Mouse (Mus musculus) heart, embryonic 13.5 days (tissue): ENCODE measurements around the gene Lpcat3. TPM values are rescaled to one million over a fixed set of nuclear protein-coding genes. Genes with fewer than 3 reads are reported as not detected.

Source experiments
- ATAC-seq: fragments of 200-750 bp; cut with Nextera tagmentation; 2 replicates; pipeline ENCODE4 v1.8.0; 2017; ENCODE audit warnings: moderate TSS enrichment; ENCODE audit not compliant: insufficient number of reproducible peaks, low FRiP score, low TSS enrichment; ENCODE audit errors: extremely low read depth
- H3K27ac ChIP-seq: fragments of 300-500 bp; sonication (generic); replicated peaks from 2 replicates; pipeline ENCODE4 v1.5.1; 2015; ENCODE audit warnings: moderate library complexity, mild to moderate bottlenecking, inconsistent platforms
- H3K27me3 ChIP-seq: fragments of 300-500 bp; sonication (generic); replicated peaks from 2 replicates; pipeline ENCODE4 v1.6.1; 2015; ENCODE audit warnings: mild to moderate bottlenecking, inconsistent platforms
- H3K36me3 ChIP-seq: fragments of 300-500 bp; sonication (generic); 2 replicates; pipeline ENCODE4 v1.6.1; 2015; ENCODE audit warnings: mild to moderate bottlenecking, inconsistent platforms
- H3K4me1 ChIP-seq: fragments of 300-500 bp; sonication (generic); 2 replicates; pipeline ENCODE4 v1.6.1; 2015; ENCODE audit warnings: inconsistent platforms
- H3K4me2 ChIP-seq: fragments of 300-500 bp; sonication (generic); 2 replicates; pipeline ENCODE4 v1.6.1; 2015; ENCODE audit warnings: inconsistent platforms, mild to moderate bottlenecking, moderate library complexity
- H3K4me3 ChIP-seq: fragments of 300-500 bp; sonication (generic); 2 replicates; pipeline ENCODE4 v1.5.1; 2015; ENCODE audit warnings: moderate library complexity, mild to moderate bottlenecking, inconsistent platforms
- H3K9ac ChIP-seq: fragments of 300-500 bp; sonication (generic); 2 replicates; pipeline ENCODE4 v1.6.1; 2015; ENCODE audit warnings: inconsistent platforms, mild to moderate bottlenecking, moderate library complexity
- H3K9me3 ChIP-seq: fragments of 300-500 bp; sonication (generic); 2 replicates; pipeline ENCODE4 v1.6.1; 2016; ENCODE audit warnings: inconsistent platforms
- WGBS: fragments of 180-500 bp; shearing (Covaris S2); methylation state at CpG from one replicate; pipeline ENCODE4 v1.1.7; 2015; ENCODE audit warnings: mixed read lengths; 5-methylcytosine and 5-hydroxymethylcytosine counted together
- polyA plus RNA-seq: library from polyadenylated mRNA; unstranded; fragments of >200 nt; fragmentation: Nextera tagmentation; extraction: Ambion mirVana; gene quantifications from 2 replicates; pipeline ENCODE4 v1.2.1, GENCODE M21; 2015

The Lpcat3 gene
- polyA plus RNA-seq, 1 experiment from 2014 or later = 44.1 TPM

DNA sequence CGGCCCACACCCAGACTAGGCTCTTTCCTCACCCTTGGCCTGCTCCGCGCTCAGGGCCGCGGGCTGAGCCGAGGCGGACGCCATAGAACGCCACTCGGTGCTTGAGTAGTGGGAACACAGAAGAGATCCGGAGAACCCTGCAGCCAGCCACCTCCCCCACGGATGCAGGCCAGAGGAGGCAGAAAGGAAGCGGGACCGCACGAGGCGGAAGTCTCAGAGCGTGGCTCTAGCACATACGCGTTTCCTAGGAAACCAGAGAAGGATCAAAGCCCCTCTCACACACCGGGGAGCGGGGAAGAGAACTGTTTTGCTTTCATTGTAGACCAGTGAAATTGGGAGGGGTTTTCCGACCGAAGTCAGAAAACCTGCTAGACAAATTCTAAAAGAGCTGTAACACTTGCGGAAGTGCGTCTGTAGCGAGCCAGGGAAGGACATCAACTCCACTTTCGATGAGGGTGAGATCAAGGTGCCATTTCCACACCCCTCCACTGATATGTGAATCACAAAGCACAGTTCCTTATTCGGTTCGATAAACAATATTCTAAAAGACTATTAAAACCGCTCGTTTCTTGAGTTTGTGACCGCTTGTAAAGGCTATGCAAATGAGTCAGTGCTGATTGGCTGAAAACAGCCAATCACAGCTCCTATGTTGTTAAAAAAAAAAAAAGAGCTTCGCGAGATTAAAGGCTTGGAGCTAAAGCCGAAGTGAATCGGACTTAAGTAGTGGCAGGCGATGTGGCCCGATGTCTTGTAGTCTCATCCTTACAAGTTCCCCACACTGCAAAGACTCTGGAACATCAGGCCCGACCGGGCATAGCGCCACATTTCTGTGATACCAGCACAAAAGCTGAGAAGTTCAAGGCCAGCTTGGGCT is 78.3 kb downstream of the Lpcat3 start, which contains the start of gene Grcc10:
Gene Grcc10 (minus strand): TSS at position 487 of the 874 bp plus-strand sequence.
- no peaks in the 10 kb centered on the region for H3K9me3 ChIP-seq
- H3K27me3 ChIP-seq = no peaks in the 10 kb centered on the region
- peaks cover 46% of the 10 kb centered on the region for H3K4me1 ChIP-seq
- H3K36me3 ChIP-seq = peaks cover 33% of the 10 kb centered on the region
- WGBS = under 1% methylated on average over 41 of the region's 41 CpGs
- peak within 1 kb of the TSS; percentile 72 for H3K4me3 ChIP-seq
- H3K27ac ChIP-seq = peak within 1 kb of the TSS; percentile 99
- H3K4me2 ChIP-seq = peak within 1 kb of the TSS; percentile 89
- H3K9ac ChIP-seq = peak within 1 kb of the TSS; percentile 94
- ATAC-seq = peak; percentile 40

DNA sequence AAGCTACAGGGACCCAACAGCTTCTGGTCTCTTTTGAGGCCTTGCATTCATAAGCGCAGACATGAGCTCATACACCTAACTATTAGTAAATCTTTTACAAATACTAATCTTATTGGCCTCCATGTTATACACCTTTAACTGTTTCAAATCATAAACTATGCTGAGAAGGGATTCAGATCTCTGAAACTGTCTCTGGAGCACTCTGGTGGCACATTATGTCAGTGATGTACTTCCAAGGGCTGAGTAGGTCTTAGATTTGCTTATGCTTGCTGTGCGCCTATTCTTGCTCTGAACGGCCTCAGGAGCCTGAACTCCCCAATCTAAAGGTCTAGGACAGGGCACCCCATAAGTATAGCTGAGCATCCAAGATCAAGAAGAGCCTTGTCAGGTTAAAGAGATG is 79.0 kb downstream of the Lpcat3 start:
- H3K4me2 ChIP-seq = peak overlapping the region; percentile 89
- 65% methylated on average over 3 of the region's 3 CpGs for WGBS
- H3K4me3 ChIP-seq = peak overlapping the region; percentile 72
- no peaks in the 10 kb centered on the region for H3K9me3 ChIP-seq
- ATAC-seq = no peak
- peak overlapping the region; percentile 94 for H3K9ac ChIP-seq
- peaks cover 38% of the 10 kb centered on the region for H3K36me3 ChIP-seq
- H3K27ac ChIP-seq = peak overlapping the region; percentile 99
- H3K4me1 ChIP-seq = peaks cover 53% of the 10 kb centered on the region
- no peaks in the 10 kb centered on the region for H3K27me3 ChIP-seq

DNA sequence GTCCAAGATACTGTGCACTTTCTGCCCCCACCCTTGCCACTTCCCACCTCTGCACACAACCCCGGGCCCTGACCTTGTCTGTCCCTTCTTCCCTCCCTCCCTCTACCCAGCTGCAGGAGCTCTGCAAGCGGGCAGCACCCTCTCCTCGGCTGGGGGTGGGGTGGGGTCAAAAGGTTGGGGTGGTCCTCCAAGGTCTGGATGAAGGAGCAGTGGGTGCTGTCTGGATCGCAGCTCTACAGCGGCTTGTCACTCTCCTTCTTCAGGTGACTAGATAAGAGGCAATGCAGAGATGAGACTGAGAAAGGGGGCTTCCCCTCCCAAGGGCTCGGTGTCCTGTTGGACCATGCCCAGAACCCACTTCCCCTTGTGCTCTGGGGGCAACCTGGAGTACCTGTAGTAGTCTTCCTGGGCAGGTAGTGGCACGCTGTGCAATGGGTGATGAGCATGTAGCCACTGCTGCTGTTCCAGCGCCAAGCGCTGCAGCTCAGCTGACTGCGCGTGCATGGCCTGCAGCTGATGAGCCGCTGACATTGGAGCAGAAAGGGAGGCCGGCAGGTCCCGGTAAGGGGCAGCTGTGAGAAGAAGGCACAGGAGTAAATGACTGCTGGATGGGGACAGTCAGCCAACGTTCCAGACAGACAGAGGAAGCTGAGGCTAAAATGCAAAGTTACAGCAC is 80.2 kb downstream of the Lpcat3 start:
- Histone ChIP-seq H3K4me3 (no peak overlapping the region), H3K27ac (no peak overlapping the region), H3K9me3 (no peaks in the 10 kb centered on the region), H3K36me3 (peaks cover 49% of the 10 kb centered on the region), H3K9ac (no peak overlapping the region), H3K4me2 (no peak overlapping the region), H3K4me1 (peaks cover 55% of the 10 kb centered on the region), H3K27me3 (no peaks in the 10 kb centered on the region)
- ATAC-seq = no peak
- WGBS = 84% methylated on average over 15 of the region's 15 CpGs

DNA sequence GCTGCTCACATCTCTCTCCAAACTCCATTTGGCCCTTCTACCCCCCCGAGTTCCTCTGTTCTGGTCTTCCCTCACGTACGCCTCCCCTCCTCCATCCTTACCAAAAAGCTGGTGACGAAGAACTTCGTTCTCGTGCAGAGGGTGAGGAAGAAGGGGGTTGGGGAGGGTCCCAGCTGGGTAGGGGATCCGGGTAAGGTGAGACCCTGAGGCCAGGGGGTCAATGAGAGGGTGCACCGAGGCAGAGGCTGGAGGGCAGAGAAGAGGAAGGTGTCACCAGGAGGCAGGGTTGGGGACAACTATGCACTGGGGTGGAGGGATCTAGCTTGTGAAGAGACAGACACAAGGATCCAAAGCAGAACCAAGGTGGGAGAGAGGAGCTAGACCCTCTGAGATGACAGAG is 80.8 kb downstream of the Lpcat3 start:
- no peak overlapping the region for H3K9ac ChIP-seq
- H3K27me3 ChIP-seq = no peaks in the 10 kb centered on the region
- no peak overlapping the region for H3K27ac ChIP-seq
- peaks cover 50% of the 10 kb centered on the region for H3K4me1 ChIP-seq
- no peak overlapping the region for H3K4me2 ChIP-seq
- WGBS = 88% methylated on average over 8 of the region's 8 CpGs
- no peaks in the 10 kb centered on the region for H3K9me3 ChIP-seq
- H3K4me3 ChIP-seq = no peak overlapping the region
- ATAC-seq = no peak
- peaks cover 56% of the 10 kb centered on the region for H3K36me3 ChIP-seq

DNA sequence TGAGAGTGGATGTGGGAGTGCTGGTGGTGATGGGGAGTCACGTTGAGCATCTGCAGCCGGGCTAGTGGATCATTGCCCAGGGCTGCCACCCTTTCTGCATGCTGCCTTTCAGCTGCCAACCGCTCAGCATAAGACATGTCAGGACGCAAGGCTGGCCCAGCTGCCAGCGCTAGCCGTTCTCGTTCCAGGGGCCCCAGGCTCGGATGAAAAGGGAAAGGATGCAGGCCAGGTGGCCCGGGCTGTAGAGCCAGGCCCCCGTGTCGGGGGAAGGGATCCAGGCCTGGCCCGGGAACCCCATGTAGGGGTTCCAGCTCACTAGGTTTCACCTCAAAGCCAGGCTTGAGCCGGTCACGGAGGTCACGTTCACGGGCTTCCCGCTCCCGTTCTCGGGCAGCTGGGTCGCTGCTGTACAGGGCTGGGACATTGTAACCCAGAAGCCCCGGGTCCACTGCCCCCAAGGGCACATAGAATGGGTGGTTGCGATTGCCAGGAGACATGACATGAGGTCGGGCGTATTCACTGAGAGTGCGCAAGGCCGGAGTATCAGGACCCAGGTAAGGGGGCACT is 82.0 kb downstream of the Lpcat3 start:
- H3K27me3 ChIP-seq = no peaks in the 10 kb centered on the region
- peaks cover 61% of the 10 kb centered on the region for H3K36me3 ChIP-seq
- peak overlapping the region; percentile 98 for H3K4me2 ChIP-seq
- ATAC-seq = no peak
- peak overlapping the region; percentile 89 for H3K27ac ChIP-seq
- peaks cover 38% of the 10 kb centered on the region for H3K4me1 ChIP-seq
- H3K4me3 ChIP-seq = peak overlapping the region; percentile 68
- H3K9me3 ChIP-seq = no peaks in the 10 kb centered on the region
- peak overlapping the region; percentile 96 for H3K9ac ChIP-seq
- 71% methylated on average over 26 of the region's 26 CpGs for WGBS

DNA sequence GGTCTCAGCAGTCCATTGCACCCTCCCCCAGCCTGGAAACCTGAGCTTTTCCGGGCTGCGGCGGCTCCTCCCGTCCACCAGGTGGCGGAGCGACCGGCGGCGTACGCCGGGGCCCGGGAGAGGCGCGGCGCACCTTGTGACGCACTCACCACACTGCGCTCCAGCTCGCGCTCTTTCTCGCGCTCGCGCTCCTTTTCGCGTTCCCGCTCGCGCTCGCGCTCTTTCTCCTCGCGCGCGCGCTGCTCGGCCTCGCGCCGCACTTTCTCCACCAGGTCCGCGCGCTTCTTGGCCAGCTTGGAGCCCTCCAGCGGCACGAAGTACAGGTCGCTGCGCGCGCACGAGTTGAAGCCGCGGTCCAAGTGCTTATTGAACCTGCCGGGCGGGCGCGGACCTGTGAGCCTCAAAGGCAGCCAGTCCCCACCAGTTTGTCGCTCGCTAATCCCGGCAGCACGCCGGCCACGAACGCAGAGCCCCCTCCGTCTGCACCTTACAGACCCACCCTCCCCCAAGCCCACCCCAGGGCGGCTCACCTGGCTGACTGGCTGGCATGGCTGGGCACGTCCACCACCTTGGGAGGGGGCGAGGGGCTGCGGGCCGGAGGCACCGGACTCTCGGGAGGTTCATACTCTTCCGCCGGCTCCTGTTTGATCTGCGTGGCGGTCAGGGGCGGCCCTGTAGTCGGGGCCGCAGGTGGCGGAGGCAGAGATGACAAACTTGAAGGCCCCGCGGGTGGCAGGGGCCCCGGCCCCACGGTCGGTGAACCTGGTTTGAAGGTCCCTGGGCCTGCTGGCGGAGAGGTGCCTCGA is 82.9 kb downstream of the Lpcat3 start:
- ATAC-seq = peak; percentile 77
- Histone ChIP-seq H3K9ac (peak overlapping the region; percentile 96), H3K9me3 (no peaks in the 10 kb centered on the region), H3K4me1 (peaks cover 33% of the 10 kb centered on the region), H3K27ac (peak overlapping the region; percentile 89), H3K27me3 (no peaks in the 10 kb centered on the region), H3K36me3 (peaks cover 63% of the 10 kb centered on the region), H3K4me2 (peak overlapping the region; percentile 98), H3K4me3 (peak overlapping the region; percentile 68)
- 2% methylated on average over 85 of the region's 85 CpGs for WGBS

DNA sequence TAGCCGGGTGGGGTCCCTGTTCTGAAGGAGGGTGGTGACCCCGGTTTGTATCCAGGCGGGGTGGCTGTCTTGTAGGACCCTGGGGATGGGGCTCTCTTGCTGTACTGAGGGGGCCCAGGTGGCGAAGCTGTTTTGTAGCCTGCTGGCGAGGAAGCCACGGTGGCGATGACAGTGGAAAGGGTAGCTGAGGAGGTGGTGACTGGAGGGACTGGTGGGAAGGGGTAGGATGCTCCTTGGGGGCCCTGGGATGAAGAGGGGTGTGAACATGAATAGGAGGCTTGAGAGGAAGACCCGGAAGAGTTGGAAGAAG is 83.4 kb downstream of the Lpcat3 start:
- no peak for ATAC-seq
- Histone ChIP-seq H3K4me1 (peaks cover 33% of the 10 kb centered on the region), H3K9ac (peak overlapping the region; percentile 96), H3K27ac (peak overlapping the region; percentile 89), H3K27me3 (no peaks in the 10 kb centered on the region), H3K4me3 (peak overlapping the region; percentile 68), H3K4me2 (peak overlapping the region; percentile 98), H3K9me3 (no peaks in the 10 kb centered on the region), H3K36me3 (peaks cover 66% of the 10 kb centered on the region)
- 19% methylated on average over 8 of the region's 8 CpGs for WGBS

DNA sequence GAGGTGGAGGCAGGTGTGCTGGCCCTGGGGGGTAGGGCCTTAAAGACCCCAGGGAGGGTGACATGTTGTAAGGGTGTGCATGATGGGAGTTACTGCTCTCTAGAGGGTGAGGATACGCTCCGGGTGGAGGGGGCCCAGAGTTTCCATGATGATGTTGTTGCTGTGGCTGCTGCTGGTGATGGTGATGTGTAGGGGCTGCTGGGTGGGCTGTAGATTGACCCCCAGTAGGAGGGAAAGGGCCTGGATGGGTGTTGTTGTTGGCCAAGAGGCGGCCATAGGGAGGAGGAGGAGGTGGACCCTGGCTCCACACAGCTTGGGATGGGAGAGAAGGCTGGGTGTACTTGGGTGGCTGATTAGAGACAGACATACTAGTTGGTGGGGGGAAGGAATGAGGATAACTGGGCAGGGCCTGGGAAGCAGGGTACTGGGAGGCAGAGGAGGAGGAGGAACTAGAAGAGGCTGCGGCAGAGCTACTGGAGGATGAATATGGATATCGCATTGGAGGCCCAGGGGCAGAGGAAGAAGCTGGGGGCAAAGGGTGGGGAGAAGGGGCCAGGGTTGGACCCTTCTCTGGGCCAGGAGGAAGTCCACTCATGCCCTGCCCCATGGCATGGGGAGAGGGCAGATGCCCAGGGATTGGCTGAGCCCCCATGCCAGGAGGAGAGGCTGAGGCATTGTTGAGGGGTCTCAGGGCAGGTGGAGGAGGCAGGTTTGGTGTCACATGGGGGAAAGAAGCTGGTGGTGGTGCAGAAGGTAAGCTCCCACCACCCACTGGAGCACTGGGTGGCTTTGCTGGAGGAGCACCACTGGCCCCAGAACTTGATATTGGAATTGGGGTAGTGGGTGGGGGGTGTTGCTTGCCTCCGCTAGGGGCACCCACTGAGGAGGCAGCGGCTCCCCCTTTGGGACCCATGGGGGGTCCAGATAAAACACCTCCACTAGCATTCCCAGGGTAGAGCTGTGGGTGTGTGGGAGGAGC is 84.1 kb downstream of the Lpcat3 start:
- ATAC-seq = no peak
- H3K9ac ChIP-seq = peak overlapping the region; percentile 96
- peak overlapping the region; percentile 68 for H3K4me3 ChIP-seq
- H3K27ac ChIP-seq = peak overlapping the region; percentile 89
- H3K4me1 ChIP-seq = peaks cover 28% of the 10 kb centered on the region
- no peaks in the 10 kb centered on the region for H3K27me3 ChIP-seq
- H3K4me2 ChIP-seq = peak overlapping the region; percentile 98
- no peaks in the 10 kb centered on the region for H3K9me3 ChIP-seq
- peaks cover 67% of the 10 kb centered on the region for H3K36me3 ChIP-seq
- 86% methylated on average over 7 of the region's 7 CpGs for WGBS

DNA sequence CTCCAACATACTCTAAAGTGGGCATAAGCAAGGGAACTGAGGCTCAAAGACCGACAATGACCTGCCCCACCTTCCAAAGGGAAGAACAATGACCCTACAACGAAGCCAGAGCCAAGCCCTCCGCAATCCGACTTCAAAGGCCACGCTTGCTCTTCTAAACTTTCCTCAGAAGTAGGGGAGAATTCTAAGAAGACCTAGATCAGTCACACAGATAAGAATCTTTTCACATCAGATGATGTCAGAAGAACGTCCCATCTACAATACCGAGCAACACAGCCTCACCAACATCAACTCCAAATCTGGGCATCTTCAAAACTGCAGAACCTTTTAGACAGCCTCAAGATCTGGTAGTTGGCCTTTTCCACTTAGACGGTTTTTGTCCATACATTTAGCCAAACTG is 87.6 kb downstream of the Lpcat3 start:
- H3K36me3 ChIP-seq = peaks cover 56% of the 10 kb centered on the region
- H3K27ac ChIP-seq = no peak overlapping the region
- ATAC-seq = no peak
- no peak overlapping the region for H3K4me3 ChIP-seq
- H3K4me1 ChIP-seq = peaks cover 34% of the 10 kb centered on the region
- 85% methylated on average over 8 of the region's 8 CpGs for WGBS
- no peaks in the 10 kb centered on the region for H3K27me3 ChIP-seq
- H3K9ac ChIP-seq = no peak overlapping the region
- H3K4me2 ChIP-seq = no peak overlapping the region
- H3K9me3 ChIP-seq = no peaks in the 10 kb centered on the region

DNA sequence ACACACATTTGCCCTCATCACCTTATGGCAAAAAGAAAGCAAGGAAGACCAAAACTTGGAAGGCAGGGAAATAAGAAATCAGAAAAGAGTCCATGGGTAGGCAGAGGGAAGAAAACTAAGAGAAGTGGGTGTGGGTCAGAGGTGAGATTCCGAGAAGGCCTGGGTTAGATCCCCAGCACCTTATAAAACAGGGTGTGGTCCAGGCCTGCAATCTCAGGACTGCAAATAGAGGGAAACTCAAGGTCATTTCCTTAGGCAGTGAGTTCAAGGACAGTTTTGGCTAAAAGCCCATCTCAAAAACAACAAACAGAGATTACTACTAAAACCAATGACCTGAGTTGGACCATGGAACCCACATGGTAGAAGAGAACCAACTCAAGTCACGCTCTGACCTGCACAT is 91.0 kb downstream of the Lpcat3 start:
- no peak for ATAC-seq
- H3K9me3 ChIP-seq = no peaks in the 10 kb centered on the region
- H3K9ac ChIP-seq = no peak overlapping the region
- H3K27me3 ChIP-seq = no peaks in the 10 kb centered on the region
- no peak overlapping the region for H3K4me2 ChIP-seq
- no peak overlapping the region for H3K4me3 ChIP-seq
- peaks cover 42% of the 10 kb centered on the region for H3K4me1 ChIP-seq
- peaks cover 31% of the 10 kb centered on the region for H3K36me3 ChIP-seq
- 75% methylated on average over 2 of the region's 2 CpGs for WGBS
- H3K27ac ChIP-seq = no peak overlapping the region
